Mouse (Mus musculus) intestine, postnatal 0 days (tissue): ENCODE measurements at regions not wholly inside any gene's neighbourhood (a gene's known extent, or its start where the extent isn't known, plus 50 kb on each side); places are given as distances from the start of the nearest gene placed in this dataset.

Experiments
- ATAC-seq: fragments of 200-750 bp; cut with Nextera tagmentation; 2 replicates; pipeline ENCODE4 v1.8.0; 2017; ENCODE audit warnings: mild to moderate bottlenecking, moderate TSS enrichment, moderate library complexity
- H3K27ac ChIP-seq: fragments of 300-500 bp; sonication (generic); 2 replicates; pipeline ENCODE4 v1.5.1; 2014; ENCODE audit warnings: mild to moderate bottlenecking, low read depth, low read length, moderate library complexity
- H3K27me3 ChIP-seq: fragments of 300-500 bp; sonication (generic); replicated peaks from 2 replicates; pipeline ENCODE4 v1.6.1; 2014; ENCODE audit warnings: low read length, mixed read lengths; ENCODE audit not compliant: control insufficient read depth, insufficient read depth
- H3K36me3 ChIP-seq: fragments of 300-500 bp; sonication (generic); 2 replicates; pipeline ENCODE4 v1.6.1; 2014; ENCODE audit warnings: mild to moderate bottlenecking, moderate library complexity; ENCODE audit not compliant: control insufficient read depth, insufficient read depth
- H3K4me1 ChIP-seq: fragments of 300-500 bp; sonication (generic); replicated peaks from 2 replicates; pipeline ENCODE4 v1.6.1; 2014; ENCODE audit warnings: antibody characterized with exemption, low read length, mixed read lengths; ENCODE audit not compliant: control insufficient read depth, insufficient read depth
- H3K4me2 ChIP-seq: fragments of 300-500 bp; sonication (generic); replicated peaks from 2 replicates; pipeline ENCODE4 v1.6.1; 2014; ENCODE audit warnings: low read depth, mild to moderate bottlenecking, moderate library complexity
- H3K4me3 ChIP-seq: fragments of 300-500 bp; sonication (generic); 2 replicates; pipeline ENCODE4 v1.5.1; 2014; ENCODE audit warnings: low read depth, low read length
- H3K9ac ChIP-seq: fragments of 300-500 bp; sonication (generic); 2 replicates; pipeline ENCODE4 v1.6.1; 2014; ENCODE audit warnings: mild to moderate bottlenecking, low read depth, low read length
- H3K9me3 ChIP-seq: fragments of 300-500 bp; sonication (generic); 2 replicates; pipeline ENCODE4 v1.6.1; 2016; ENCODE audit warnings: mixed run types; ENCODE audit not compliant: control insufficient read depth
- CTCF ChIP-seq: sonication (generic); IDR thresholded peaks from 2 replicates; pipeline ENCODE4 v1.5.1; 2016; ENCODE audit warnings: low read depth, mild to moderate bottlenecking, control low read depth, antibody characterized with exemption, moderate library complexity
- WGBS: fragments of 180-500 bp; shearing (Covaris S2); extraction: QIAGEN DNeasy Blood & Tissue Kit; methylation state at CpG from one replicate; pipeline ENCODE4 v1.1.7; 2014; 5-methylcytosine and 5-hydroxymethylcytosine counted together

- no peak for TF ChIP-seq CTCF
- no peak overlapping the region for H3K4me3 ChIP-seq
- H3K36me3 ChIP-seq, result no peaks in the 10 kb centered on the region
- no peaks in the 10 kb centered on the region for H3K9me3 ChIP-seq
- no peak for ATAC-seq
- no peaks in the 10 kb centered on the region for H3K4me1 ChIP-seq
- no peak overlapping the region for H3K4me2 ChIP-seq
- no peak overlapping the region for H3K9ac ChIP-seq
- no peaks in the 10 kb centered on the region for H3K27me3 ChIP-seq
- 85% methylated on average over 5 of the region's 5 CpGs for WGBS
- H3K27ac ChIP-seq, result no peak overlapping the region
Measured at GRCm38 (mm10) chrX:42352610-42353254, 136.8 kb upstream of the Tex13c2 start.

- Histone ChIP-seq H3K27me3 (no peaks in the 10 kb centered on the region), H3K9ac (no peak overlapping the region), H3K4me3 (no peak overlapping the region), H3K27ac (no peak overlapping the region), H3K9me3 (no peaks in the 10 kb centered on the region), H3K4me2 (peak overlapping the region; percentile 56; the same call in 1 of the 2 replicates), H3K36me3 (no peaks in the 10 kb centered on the region), H3K4me1 (no peaks in the 10 kb centered on the region)
- WGBS, result 48% methylated on average over 12 of the region's 12 CpGs
- no peak for TF ChIP-seq CTCF
- no peak for ATAC-seq
Measured at GRCm38 (mm10) chrX:42359381-42360172, 129.9 kb upstream of the Tex13c2 start.

DNA sequence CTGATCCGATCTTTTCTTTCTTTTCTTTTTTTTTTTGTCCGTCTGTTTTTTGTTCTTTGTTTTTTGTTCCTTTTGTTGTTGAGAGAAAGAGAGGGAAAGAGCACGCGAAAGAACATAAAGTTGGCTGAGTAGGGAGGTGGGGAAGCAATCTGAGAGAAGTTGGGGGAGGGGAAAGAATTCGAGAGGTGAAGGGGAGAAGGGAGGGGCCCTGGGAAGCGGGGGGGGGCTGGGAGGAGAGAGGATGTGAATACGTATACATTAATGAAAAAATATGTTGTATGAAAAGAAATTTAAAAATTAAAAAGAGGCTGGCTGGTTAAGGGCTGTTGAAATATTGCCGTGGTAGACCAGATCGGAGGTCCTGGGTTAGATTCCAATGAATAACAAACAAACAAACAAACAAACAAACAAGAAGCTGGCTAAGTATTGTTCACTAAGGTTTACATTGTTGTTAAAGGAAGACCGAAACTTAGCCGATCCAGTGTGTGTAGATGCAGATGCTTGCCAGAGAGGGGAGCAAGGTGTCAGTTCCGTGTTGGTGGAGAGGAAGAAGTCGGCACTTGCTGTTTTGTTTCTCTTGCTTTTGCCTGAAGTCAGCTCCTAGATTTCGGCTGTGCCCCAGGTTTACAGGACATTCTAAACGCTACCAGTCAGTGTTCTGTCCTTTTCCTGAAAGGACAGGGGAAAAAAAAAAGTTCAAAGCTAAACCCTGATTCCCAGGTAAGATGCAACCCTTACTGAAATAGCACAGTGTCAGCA, 129.1 kb upstream of the Tex13c2 start:
- WGBS, result 24% methylated on average over 15 of the region's 15 CpGs

GRCm38 (mm10) chrX:42360973-42361372, 128.5 kb upstream of the Tex13c2 start:
- H3K9ac ChIP-seq, result no peak overlapping the region
- no peaks in the 10 kb centered on the region for H3K27me3 ChIP-seq
- peak overlapping the region; percentile 56 for H3K4me2 ChIP-seq
- WGBS, result 53% methylated on average over 6 of the region's 6 CpGs
- H3K4me1 ChIP-seq, result no peaks in the 10 kb centered on the region
- no peaks in the 10 kb centered on the region for H3K36me3 ChIP-seq
- no peak for ATAC-seq
- no peak for TF ChIP-seq CTCF
- H3K9me3 ChIP-seq, result no peaks in the 10 kb centered on the region
- H3K27ac ChIP-seq, result no peak overlapping the region
- peak overlapping the region; percentile 20; the same call in 1 of the 2 replicates for H3K4me3 ChIP-seq

More for the DNA sequence above, 129.1 kb upstream of the Tex13c2 start:
- TF ChIP-seq CTCF, result peak; percentile 54
- H3K9ac ChIP-seq, result no peak overlapping the region
- peak overlapping the region; percentile 20; the same call in 1 of the 2 replicates for H3K4me3 ChIP-seq
- no peaks in the 10 kb centered on the region for H3K9me3 ChIP-seq
- H3K36me3 ChIP-seq, result no peaks in the 10 kb centered on the region
- no peak for ATAC-seq
- H3K4me1 ChIP-seq, result no peaks in the 10 kb centered on the region
- H3K4me2 ChIP-seq, result peak overlapping the region; percentile 56
- no peak overlapping the region for H3K27ac ChIP-seq
- H3K27me3 ChIP-seq, result no peaks in the 10 kb centered on the region

DNA sequence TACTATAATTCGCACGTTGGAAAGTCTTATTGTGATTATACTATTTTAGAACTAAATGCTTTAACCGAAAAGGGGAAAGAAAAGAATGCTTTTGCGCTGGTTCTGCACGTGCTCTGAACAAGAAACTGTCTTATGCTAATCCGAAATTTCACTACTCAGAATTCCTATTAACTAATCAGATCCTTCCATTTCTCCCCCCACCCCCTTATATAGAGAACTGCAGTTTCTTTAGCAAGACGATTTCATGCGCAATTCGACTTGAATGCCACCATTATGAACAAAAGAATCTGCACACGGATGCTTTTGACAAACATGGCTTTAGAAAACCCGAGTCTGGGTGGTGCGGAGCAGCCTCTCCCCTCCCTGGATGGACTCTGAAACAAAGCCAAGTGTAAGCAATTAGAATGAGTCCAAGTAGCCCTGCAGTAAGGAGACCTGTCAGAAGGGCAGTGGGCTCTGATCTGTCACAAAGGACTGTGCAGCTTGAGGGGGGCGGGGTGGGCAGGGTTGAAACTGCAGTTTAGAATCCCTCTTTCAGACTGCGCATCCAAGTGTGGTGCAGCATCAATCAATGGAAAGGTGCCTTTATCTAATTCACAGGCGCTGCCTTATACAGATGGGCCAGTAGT, 128.0 kb upstream of the Tex13c2 start:
- no peak overlapping the region for H3K4me3 ChIP-seq
- no peaks in the 10 kb centered on the region for H3K36me3 ChIP-seq
- no peak overlapping the region for H3K27ac ChIP-seq
- no peak overlapping the region for H3K9ac ChIP-seq
- WGBS, result 54% methylated on average over 15 of the region's 15 CpGs
- ATAC-seq, result no peak
- H3K4me1 ChIP-seq, result no peaks in the 10 kb centered on the region
- H3K9me3 ChIP-seq, result no peaks in the 10 kb centered on the region
- no peak for TF ChIP-seq CTCF
- no peak overlapping the region for H3K4me2 ChIP-seq
- H3K27me3 ChIP-seq, result no peaks in the 10 kb centered on the region

- 31% methylated on average over 1 of the region's 1 CpGs for WGBS
- peak; percentile 72 for ATAC-seq
- Histone ChIP-seq H3K9ac (no peak overlapping the region), H3K4me3 (no peak overlapping the region), H3K36me3 (no peaks in the 10 kb centered on the region), H3K27me3 (no peaks in the 10 kb centered on the region), H3K9me3 (no peaks in the 10 kb centered on the region), H3K27ac (no peak overlapping the region), H3K4me2 (no peak overlapping the region), H3K4me1 (no peaks in the 10 kb centered on the region)
- TF ChIP-seq CTCF, result no peak
Measured at GRCm38 (mm10) chrX:42364137-42364536, 125.4 kb upstream of the Tex13c2 start.
